Mouse (Mus musculus) hindbrain, embryonic 15.5 days (tissue): ENCODE measurements around the gene Antxr1. TPM values are rescaled to one million over a fixed set of nuclear protein-coding genes. Genes with fewer than 3 reads are reported as not detected.

ENCODE experiments used
- ATAC-seq: fragments of 200-750 bp; cut with Nextera tagmentation; 2 replicates; pipeline ENCODE4 v1.8.0; 2017; ENCODE audit warnings: low read depth, moderate number of reproducible peaks, moderate TSS enrichment; ENCODE audit not compliant: low FRiP score
- H3K27ac ChIP-seq: fragments of 300-500 bp; sonication (generic); replicated peaks from 2 replicates; pipeline ENCODE4 v1.5.1; 2015; ENCODE audit warnings: mild to moderate bottlenecking, inconsistent platforms
- H3K27me3 ChIP-seq: fragments of 300-500 bp; sonication (generic); 2 replicates; pipeline ENCODE4 v1.6.1; 2015; ENCODE audit warnings: control low read depth, inconsistent platforms
- H3K36me3 ChIP-seq: fragments of 300-500 bp; sonication (generic); 2 replicates; pipeline ENCODE4 v1.6.1; 2015; ENCODE audit warnings: control low read depth, inconsistent platforms
- H3K4me1 ChIP-seq: fragments of 300-500 bp; sonication (generic); replicated peaks from 2 replicates; pipeline ENCODE4 v1.6.1; 2015; ENCODE audit warnings: control low read depth, inconsistent platforms
- H3K4me2 ChIP-seq: fragments of 300-500 bp; sonication (generic); 2 replicates; pipeline ENCODE4 v1.6.1; 2015; ENCODE audit warnings: moderate library complexity, mild to moderate bottlenecking, inconsistent platforms
- H3K4me3 ChIP-seq: fragments of 300-500 bp; sonication (generic); 2 replicates; pipeline ENCODE4 v1.5.1; 2015; ENCODE audit warnings: mild to moderate bottlenecking, inconsistent platforms
- H3K9ac ChIP-seq: fragments of 300-500 bp; sonication (generic); 2 replicates; pipeline ENCODE4 v1.6.1; 2015; ENCODE audit warnings: inconsistent platforms
- H3K9me3 ChIP-seq: fragments of 300-500 bp; sonication (generic); 2 replicates; pipeline ENCODE4 v1.6.1; 2016; ENCODE audit warnings: control low read depth, inconsistent platforms
- WGBS: fragments of 180-500 bp; shearing (Covaris S2); methylation state at CpG from one replicate; pipeline ENCODE4 v1.1.7; 2015; 5-methylcytosine and 5-hydroxymethylcytosine counted together
- polyA plus RNA-seq: library from polyadenylated mRNA; unstranded; fragments of >200 nt; fragmentation: Nextera tagmentation; extraction: Ambion mirVana; gene quantifications from 2 replicates; pipeline ENCODE4 v1.2.1, GENCODE M21; 2015

Antxr1 gene
- polyA plus RNA-seq, 1 experiment from 2014 or later: 4.7 TPM

GRCm38 (mm10) chr6:87088356-87088755, 247.3 kb downstream of the Antxr1 start:
- Histone ChIP-seq H3K4me1 (no peaks in the 10 kb centered on the region), H3K9ac (no peak overlapping the region), H3K4me3 (no peak overlapping the region), H3K9me3 (no peaks in the 10 kb centered on the region), H3K27ac (no peak overlapping the region), H3K36me3 (peaks cover 61% of the 10 kb centered on the region), H3K4me2 (no peak overlapping the region), H3K27me3 (no peaks in the 10 kb centered on the region)
- 92% methylated on average over 5 of the region's 5 CpGs for WGBS
- ATAC-seq: no peak

GRCm38 (mm10) chr6:87085026-87085425, 250.6 kb downstream of the Antxr1 start:
- H3K36me3 ChIP-seq: peaks cover 87% of the 10 kb centered on the region
- H3K27ac ChIP-seq: no peak overlapping the region
- H3K4me3 ChIP-seq: no peak overlapping the region
- ATAC-seq: no peak
- no peaks in the 10 kb centered on the region for H3K4me1 ChIP-seq
- no peak overlapping the region for H3K9ac ChIP-seq
- WGBS: 87% methylated on average over 6 of the region's 6 CpGs
- no peaks in the 10 kb centered on the region for H3K9me3 ChIP-seq
- H3K4me2 ChIP-seq: no peak overlapping the region
- H3K27me3 ChIP-seq: no peaks in the 10 kb centered on the region

Other genes starting within 250 kb of the Antxr1 start
- 0.18 and 0.28 TPM in 2 replicates for gene D6Ertd527e, start 231.1 kb downstream of the Antxr1 start, polyA plus RNA-seq
- gene Gkn1, start 15.1 kb upstream of the Antxr1 start, polyA plus RNA-seq: not detected in 2 replicates
- gene Gkn2, start 37.5 kb upstream of the Antxr1 start, polyA plus RNA-seq: not detected in 2 replicates
- 0.41 and 1.0 TPM in 2 replicates for gene Gkn3, start 53.1 kb upstream of the Antxr1 start, polyA plus RNA-seq
- gene Bmp10, start 93.2 kb upstream of the Antxr1 start, polyA plus RNA-seq: not detected in 2 replicates
- 2.2 and 2.6 TPM in 2 replicates for gene Arhgap25, start 197.4 kb upstream of the Antxr1 start, polyA plus RNA-seq